Mouse (Mus musculus): ENCODE data around the gene Lamc1.

GRCm38 (mm10) chr1:153275466-153275865 lies 57.1 kb downstream of the Lamc1 start:
- TF ChIP-seq POLR2A (IDR thresholded peaks at IDR 0.05; ENCODE audit: borderline replicate concordance, extremely low read depth, low read depth, low read length) (no peak), CTCF (IDR thresholded peaks at IDR 0.05; ENCODE audit: insufficient read depth, low read length) (no peak)
